Mouse (Mus musculus) lung, adult 2 months (tissue): Measurements from ENCODE around the gene Lst1.

ENCODE experiments used
- CTCF ChIP-seq: fragments of 200-500 bp; IDR thresholded peaks from 2 replicates; pipeline ENCODE4 v1.5.1; 2011; ENCODE audit warnings: mild to moderate bottlenecking, low read length, control low read depth; ENCODE audit not compliant: insufficient read depth
- POLR2A ChIP-seq: fragments of 200-500 bp; IDR thresholded peaks from 2 replicates; pipeline ENCODE4 v1.6.1; 2011; ENCODE audit warnings: low read depth, mild to moderate bottlenecking, control low read depth, low read length, borderline replicate concordance; ENCODE audit errors: extremely low read depth

DNA sequence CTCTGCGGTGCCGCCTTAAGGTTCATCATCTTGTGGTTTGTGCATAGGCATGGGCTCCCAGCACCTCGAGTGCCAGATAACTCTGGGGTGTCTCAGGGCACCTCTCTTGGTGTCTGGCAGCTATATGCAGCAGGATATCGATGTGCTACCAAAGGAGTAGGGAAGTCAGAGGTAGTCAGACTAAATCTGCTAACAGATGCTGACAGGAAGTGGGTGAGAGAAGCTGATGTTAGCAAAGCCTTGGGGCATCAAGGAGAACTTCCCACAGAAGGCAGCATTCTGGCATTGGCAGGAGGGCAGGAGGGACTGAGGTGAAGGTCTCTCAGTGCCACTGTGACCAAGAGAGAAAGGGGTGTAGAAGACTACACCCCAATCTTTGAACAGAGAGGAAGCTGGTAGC is 1.9 kb upstream of the Lst1 start:
- TF ChIP-seq POLR2A (no peak), CTCF (no peak)
